Mouse (Mus musculus): ENCODE measurements around the gene 2410137M14Rik. TPM values are rescaled to one million over a fixed set of nuclear protein-coding genes. Genes with fewer than 3 reads are reported as not detected.

The 2410137M14Rik gene
- polyA plus RNA-seq, 1 experiment, result not detected

GRCm38 (mm10) chr17:36982253-36983155, 1.5 kb upstream of the 2410137M14Rik start:
- no peak overlapping the region for H3K4me3 ChIP-seq (ENCODE audit: insufficient read depth, low read depth, low read length)
- TF ChIP-seq CTCF (IDR thresholded peaks at IDR 0.05; ENCODE audit: insufficient read depth, low read depth, low read length) (no peak), POLR2A (IDR thresholded peaks at IDR 0.05; ENCODE audit: insufficient read depth, low read depth, low read length) (no peak)
- peaks cover 6% of the 10 kb centered on the region for H3K4me1 ChIP-seq (ENCODE audit: control insufficient read depth, insufficient read depth, low read length)
- H3K27ac ChIP-seq (ENCODE audit: insufficient read depth, low read depth, low read length), result no peak overlapping the region
- WGBS, result 57% methylated on average over 5 of the region's 5 CpGs

GRCm38 (mm10) chr17:36981845-36982244, 808 bp upstream of the 2410137M14Rik start:
- Histone ChIP-seq H3K4me1 (ENCODE audit: control insufficient read depth, insufficient read depth, low read length) (peaks cover 6% of the 10 kb centered on the region), H3K4me3 (ENCODE audit: insufficient read depth, low read depth, low read length) (no peak overlapping the region), H3K27ac (ENCODE audit: insufficient read depth, low read depth, low read length) (no peak overlapping the region)
- no peak for TF ChIP-seq CTCF (IDR thresholded peaks at IDR 0.05; ENCODE audit: insufficient read depth, low read depth, low read length)
- TF ChIP-seq POLR2A (IDR thresholded peaks at IDR 0.05; ENCODE audit: insufficient read depth, low read depth, low read length), result no peak
- 15% methylated on average over 4 of the region's 4 CpGs for WGBS

GRCm38 (mm10) chr17:36973271-36973787, 7.7 kb downstream of the 2410137M14Rik start:
- TF ChIP-seq CTCF (IDR thresholded peaks at IDR 0.05; ENCODE audit: insufficient read depth, low read depth, low read length) (no peak), POLR2A (IDR thresholded peaks at IDR 0.05; ENCODE audit: insufficient read depth, low read depth, low read length) (no peak)
- no peak overlapping the region for H3K4me3 ChIP-seq (ENCODE audit: insufficient read depth, low read depth, low read length)
- H3K4me1 ChIP-seq (ENCODE audit: control insufficient read depth, insufficient read depth, low read length), result no peaks in the 10 kb centered on the region
- H3K27ac ChIP-seq (ENCODE audit: insufficient read depth, low read depth, low read length), result no peak overlapping the region
- 68% methylated on average over 8 of the region's 8 CpGs for WGBS

- no peaks in the 10 kb centered on the region for H3K4me1 ChIP-seq (ENCODE audit: control insufficient read depth, insufficient read depth, low read length)
- whole genome bisulfite sequencing, result 84% methylated on average over 3 of the region's 3 CpGs
- TF ChIP-seq CTCF (IDR thresholded peaks at IDR 0.05; ENCODE audit: insufficient read depth, low read depth, low read length) (no peak), POLR2A (IDR thresholded peaks at IDR 0.05; ENCODE audit: insufficient read depth, low read depth, low read length) (no peak)
These were observed 8.2 kb downstream of the 2410137M14Rik start for GRCm38 (mm10) chr17:36972791-36973190.

GRCm38 (mm10) chr17:36971172-36971850, 9.7 kb downstream of the 2410137M14Rik start:
- no peak for TF ChIP-seq CTCF (IDR thresholded peaks at IDR 0.05; ENCODE audit: insufficient read depth, low read depth, low read length)
- TF ChIP-seq POLR2A (IDR thresholded peaks at IDR 0.05; ENCODE audit: insufficient read depth, low read depth, low read length), result no peak
- Histone ChIP-seq H3K27ac (ENCODE audit: insufficient read depth, low read depth, low read length) (no peak overlapping the region), H3K4me1 (ENCODE audit: control insufficient read depth, insufficient read depth, low read length) (no peaks in the 10 kb centered on the region), H3K4me3 (ENCODE audit: insufficient read depth, low read depth, low read length) (no peak overlapping the region)
- 88% methylated on average over 6 of the region's 6 CpGs for WGBS

More at GRCm38 (mm10) chr17:36972791-36973190, 8.2 kb downstream of the 2410137M14Rik start:
- Histone ChIP-seq H3K27ac (ENCODE audit: insufficient read depth, low read depth, low read length) (no peak overlapping the region), H3K4me3 (ENCODE audit: insufficient read depth, low read depth, low read length) (no peak overlapping the region)

GRCm38 (mm10) chr17:36970316-36970890, 10.6 kb downstream of the 2410137M14Rik start:
- Histone ChIP-seq H3K4me1 (ENCODE audit: control insufficient read depth, insufficient read depth, low read length) (no peaks in the 10 kb centered on the region), H3K27ac (ENCODE audit: insufficient read depth, low read depth, low read length) (no peak overlapping the region), H3K4me3 (ENCODE audit: insufficient read depth, low read depth, low read length) (no peak overlapping the region)
- 85% methylated on average over 14 of the region's 14 CpGs for WGBS
- TF ChIP-seq CTCF (IDR thresholded peaks at IDR 0.05; ENCODE audit: insufficient read depth, low read depth, low read length), result no peak
- TF ChIP-seq POLR2A (IDR thresholded peaks at IDR 0.05; ENCODE audit: insufficient read depth, low read depth, low read length), result no peak

- no peak for TF ChIP-seq POLR2A (IDR thresholded peaks at IDR 0.05; ENCODE audit: insufficient read depth, low read depth, low read length)
- TF ChIP-seq CTCF (IDR thresholded peaks at IDR 0.05; ENCODE audit: insufficient read depth, low read depth, low read length), result no peak
- 79% methylated on average over 1 of the region's 1 CpGs for WGBS
These were observed 14.2 kb downstream of the 2410137M14Rik start for GRCm38 (mm10) chr17:36966875-36967274.

GRCm38 (mm10) chr17:36961125-36961524, 19.9 kb downstream of the 2410137M14Rik start:
- Histone ChIP-seq H3K4me1 (ENCODE audit: control insufficient read depth, insufficient read depth, low read length) (peaks cover 4% of the 10 kb centered on the region; the same call in 1 of the 2 replicates), H3K27ac (ENCODE audit: insufficient read depth, low read depth, low read length) (no peak overlapping the region), H3K4me3 (ENCODE audit: insufficient read depth, low read depth, low read length) (no peak overlapping the region)
- 76% methylated on average over 1 of the region's 1 CpGs for WGBS
- TF ChIP-seq CTCF (IDR thresholded peaks at IDR 0.05; ENCODE audit: insufficient read depth, low read depth, low read length) (no peak), POLR2A (IDR thresholded peaks at IDR 0.05; ENCODE audit: insufficient read depth, low read depth, low read length) (no peak)

More at GRCm38 (mm10) chr17:36966875-36967274, 14.2 kb downstream of the 2410137M14Rik start:
- H3K4me3 ChIP-seq (ENCODE audit: insufficient read depth, low read depth, low read length), result no peak overlapping the region
- H3K27ac ChIP-seq (ENCODE audit: insufficient read depth, low read depth, low read length), result no peak overlapping the region
- no peaks in the 10 kb centered on the region for H3K4me1 ChIP-seq (ENCODE audit: control insufficient read depth, insufficient read depth, low read length)
